Mouse (Mus musculus) G1E (cell line): ENCODE measurements at regions not wholly inside any gene's neighbourhood (a gene's known extent, or its start where the extent isn't known, plus 50 kb on each side); places are given as distances from the start of the nearest gene placed in this dataset.

Experiments used
- CTCF ChIP-seq: IDR thresholded peaks from 2 replicates; pipeline ENCODE4 v1.5.1; 2012; ENCODE audit warnings: low read depth, low read length, inconsistent platforms, mixed read lengths
- GATA1 ChIP-seq: IDR thresholded peaks from 2 replicates; pipeline ENCODE4 v1.6.1; 2012; ENCODE audit warnings: borderline replicate concordance, low read length, inconsistent platforms, mixed read lengths
- TAL1 ChIP-seq: conservative IDR thresholded peaks from 2 replicates; pipeline ENCODE4 v1.6.1; 2012; ENCODE audit warnings: low read depth, low read length, inconsistent platforms, mixed read lengths

GRCm38 (mm10) chr5:12925466-12925865 lies 199.7 kb upstream of the Sema3a start:
- TF ChIP-seq TAL1 (no peak), CTCF (no peak), GATA1 (no peak)
